ENCODE assay signal across 7 mouse cellular contexts in the genomic region with DNA sequence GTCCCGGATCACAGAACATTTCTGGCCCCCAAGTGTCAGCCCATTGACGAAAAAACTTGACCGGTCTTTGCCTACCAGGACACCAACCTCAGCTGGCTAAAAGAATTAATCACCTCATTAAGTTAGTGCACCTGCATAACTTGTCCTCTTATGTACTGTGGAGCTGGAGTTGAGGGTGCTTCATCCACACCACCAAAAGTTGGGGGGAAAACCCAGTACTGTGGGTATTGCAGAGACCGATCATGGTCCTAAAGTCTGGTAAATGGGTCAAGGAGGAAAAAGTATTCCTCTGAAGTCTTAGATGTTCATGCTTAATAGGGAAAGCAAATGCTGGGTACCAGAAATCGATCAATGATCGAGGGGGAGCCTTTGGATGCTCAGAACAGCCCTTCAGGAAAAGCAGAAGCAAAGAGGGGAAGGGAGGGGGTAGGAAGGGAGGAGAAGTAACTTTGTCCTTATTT. TPM values are rescaled to one million over a fixed set of nuclear protein-coding genes. Genes with fewer than 3 reads are reported as not detected.
DNase-seq lines count a peak whose midpoint lies in the region; ATAC-seq and TF ChIP-seq lines count a peak whose summit lies in the region.

No protein-coding gene starts in this region.

- DNase-seq in lung, adult 2 months = no peak
- no peak for DNase-seq in lung, postnatal 10 days
- DNase-seq in forebrain, embryonic 11.5 days (ENCODE audit: low spot score) = peak; percentile 41
- no peak for DNase-seq in layer of hippocampus, postnatal 14 days (ENCODE audit: low spot score in 2 of 2)
- no peak for DNase-seq in layer of hippocampus, postnatal 10 days (ENCODE audit: low spot score in 2 of 2)

- H3K27me3 ChIP-seq in forebrain, embryonic 11.5 days (ENCODE audit: control insufficient read depth, insufficient read depth, low read length) = no peaks in the 10 kb centered on the region
- H3K27me3 ChIP-seq in limb, embryonic 15.5 days = no peaks in the 10 kb centered on the region

- no peak for ATAC-seq in forebrain, embryonic 11.5 days (replicated peaks; ENCODE audit: low FRiP score)
- ATAC-seq in limb, embryonic 15.5 days (ENCODE audit: insufficient number of reproducible peaks, low FRiP score, low TSS enrichment, low read depth) = no peak

- H3K9me3 ChIP-seq in forebrain, embryonic 11.5 days (ENCODE audit: control insufficient read depth, low read length) = no peaks in the 10 kb centered on the region
- no peaks in the 10 kb centered on the region for H3K9me3 ChIP-seq in limb, embryonic 15.5 days

- H3K27ac ChIP-seq in forebrain, embryonic 11.5 days (ENCODE audit: low read depth, low read length) = peak overlapping the region; percentile 94
- H3K27ac ChIP-seq in limb, embryonic 15.5 days = peak overlapping the region; percentile 99
- no peak overlapping the region for H3K27ac ChIP-seq in olfactory bulb, adult 2 months (ENCODE audit: insufficient read depth, low read depth, low read length)

- no peak for TF ChIP-seq POLR2A in lung, adult 2 months (IDR thresholded peaks at IDR 0.05; ENCODE audit: borderline replicate concordance, extremely low read depth, low read depth, low read length)
- TF ChIP-seq POLR2A in olfactory bulb, adult 2 months (IDR thresholded peaks at IDR 0.05; ENCODE audit: insufficient read depth, low read depth, low read length) = no peak

- H3K36me3 ChIP-seq in forebrain, embryonic 11.5 days (ENCODE audit: control insufficient read depth, insufficient read depth, low read length) = peaks cover 21% of the 10 kb centered on the region
- H3K36me3 ChIP-seq in limb, embryonic 15.5 days = peaks cover 43% of the 10 kb centered on the region

- WGBS in lung, adult 2 months = 16% methylated on average over 6 of the region's 6 CpGs
- WGBS in forebrain, embryonic 11.5 days = 64% methylated on average over 6 of the region's 6 CpGs
- WGBS in limb, embryonic 15.5 days = 41% methylated on average over 6 of the region's 6 CpGs
- 48% methylated on average over 6 of the region's 6 CpGs for WGBS in olfactory bulb, adult 2 months

- peak overlapping the region; percentile 93 for H3K4me3 ChIP-seq in lung, adult 2 months (replicated peaks; ENCODE audit: extremely low read depth, low read depth, low read length)
- peak overlapping the region; percentile 99 for H3K4me3 ChIP-seq in forebrain, embryonic 11.5 days (ENCODE audit: low read depth, low read length)
- peak overlapping the region; percentile 100 for H3K4me3 ChIP-seq in limb, embryonic 15.5 days
- peak overlapping the region; percentile 78 for H3K4me3 ChIP-seq in olfactory bulb, adult 2 months (ENCODE audit: insufficient read depth, low read depth, low read length)

- H3K4me1 ChIP-seq in lung, adult 2 months (ENCODE audit: control insufficient read depth, insufficient read depth, low read length) = peaks cover 30% of the 10 kb centered on the region
- H3K4me1 ChIP-seq in forebrain, embryonic 11.5 days (replicated peaks; ENCODE audit: control insufficient read depth, insufficient read depth, low read length) = peaks cover 35% of the 10 kb centered on the region
- H3K4me1 ChIP-seq in limb, embryonic 15.5 days = peaks cover 78% of the 10 kb centered on the region
- peaks cover 24% of the 10 kb centered on the region for H3K4me1 ChIP-seq in olfactory bulb, adult 2 months (ENCODE audit: control insufficient read depth, insufficient read depth, low read length)

- no peak for TF ChIP-seq CTCF in lung, adult 2 months (IDR thresholded peaks at IDR 0.05; ENCODE audit: insufficient read depth, low read length)
- TF ChIP-seq CTCF in olfactory bulb, adult 2 months (IDR thresholded peaks at IDR 0.05; ENCODE audit: insufficient read depth, low read depth, low read length) = no peak

- H3K9ac ChIP-seq in forebrain, embryonic 11.5 days (ENCODE audit: low read length) = peak overlapping the region; percentile 98
- H3K9ac ChIP-seq in limb, embryonic 15.5 days = peak overlapping the region; percentile 98

- peak overlapping the region; percentile 97 for H3K4me2 ChIP-seq in forebrain, embryonic 11.5 days (ENCODE audit: low read depth, low read length, severe bottlenecking)
- H3K4me2 ChIP-seq in limb, embryonic 15.5 days = peak overlapping the region; percentile 89

RNA-seq across cellular contexts. Expression of gene Pfn1, which starts 1.5 kb away (rescaled TPM):
- 933 and 1,129 TPM in 2 replicates for polyA plus RNA-seq in lung, adult 2 months (2012; rRNA removed)
- 1,387 and 1,399 TPM in 2 replicates for polyA plus RNA-seq in forebrain, embryonic 11.5 days (2014; fragmentation: Nextera tagmentation; extraction: Ambion mirVana)
- polyA plus RNA-seq in limb, embryonic 15.5 days (2015; fragmentation: Nextera tagmentation; extraction: Ambion mirVana) = 1,605 and 1,679 TPM in 2 replicates
- polyA plus RNA-seq in olfactory bulb, adult 2 months (2012; ENCODE audit: insufficient read depth, insufficient read length, low replicate concordance, missing spikeins) = 496 and 550 TPM in 2 replicates
- 100 to 1,000 TPM; 340 to 380 TPM for total RNA-seq in layer of hippocampus, postnatal 14 days (2021)
- 100 to 1,000 TPM; 364 to 371 TPM for total RNA-seq in layer of hippocampus, postnatal 10 days (2021)

RNA-seq across cellular contexts. Expression of gene Eno3, which starts 4.1 kb away (rescaled TPM):
- 19.6 and 97.3 TPM in 2 replicates for polyA plus RNA-seq in lung, adult 2 months (2012; rRNA removed)
- 16.6 and 17.4 TPM in 2 replicates for polyA plus RNA-seq in forebrain, embryonic 11.5 days (2014; fragmentation: Nextera tagmentation; extraction: Ambion mirVana)
- 71.5 and 252 TPM in 2 replicates for polyA plus RNA-seq in limb, embryonic 15.5 days (2015; fragmentation: Nextera tagmentation; extraction: Ambion mirVana)
- not detected in 2 replicates for polyA plus RNA-seq in olfactory bulb, adult 2 months (2012; ENCODE audit: insufficient read depth, insufficient read length, low replicate concordance, missing spikeins)
- 10 to 100 TPM in 1 of 2 experiments, 1 to 10 TPM in 1; 5.9 to 10.1 TPM for total RNA-seq in layer of hippocampus, postnatal 14 days (2021)
- total RNA-seq in layer of hippocampus, postnatal 10 days (2021) = 10 to 100 TPM in 1 of 2 experiments, 1 to 10 TPM in 1; 5.1 to 10.5 TPM

RNA-seq across cellular contexts. Expression of gene Slc25a11, which starts 5.6 kb away (rescaled TPM):
- 83.6 and 113 TPM in 2 replicates for polyA plus RNA-seq in lung, adult 2 months (2012; rRNA removed)
- 129 and 137 TPM in 2 replicates for polyA plus RNA-seq in forebrain, embryonic 11.5 days (2014; fragmentation: Nextera tagmentation; extraction: Ambion mirVana)
- polyA plus RNA-seq in limb, embryonic 15.5 days (2015; fragmentation: Nextera tagmentation; extraction: Ambion mirVana) = 165 and 188 TPM in 2 replicates
- not detected in 2 replicates for polyA plus RNA-seq in olfactory bulb, adult 2 months (2012; ENCODE audit: insufficient read depth, insufficient read length, low replicate concordance, missing spikeins)
- total RNA-seq in layer of hippocampus, postnatal 14 days (2021) = 100 to 1,000 TPM; 124 to 127 TPM
- 100 to 1,000 TPM; 117 to 125 TPM for total RNA-seq in layer of hippocampus, postnatal 10 days (2021)

RNA-seq across cellular contexts. Expression of gene Rnf167, which starts 5.9 kb away (rescaled TPM):
- 116 and 146 TPM in 2 replicates for polyA plus RNA-seq in lung, adult 2 months (2012; rRNA removed)
- 88.0 and 90.0 TPM in 2 replicates for polyA plus RNA-seq in forebrain, embryonic 11.5 days (2014; fragmentation: Nextera tagmentation; extraction: Ambion mirVana)
- polyA plus RNA-seq in limb, embryonic 15.5 days (2015; fragmentation: Nextera tagmentation; extraction: Ambion mirVana) = 124 TPM in 2 replicates
- polyA plus RNA-seq in olfactory bulb, adult 2 months (2012; ENCODE audit: insufficient read depth, insufficient read length, low replicate concordance, missing spikeins) = not detected in 2 replicates
- 10 to 100 TPM; 70.2 to 72.3 TPM for total RNA-seq in layer of hippocampus, postnatal 14 days (2021)
- 10 to 100 TPM; 60.3 to 61.5 TPM for total RNA-seq in layer of hippocampus, postnatal 10 days (2021)

RNA-seq across cellular contexts. Expression of gene Gp1ba, which starts 14.0 kb away (rescaled TPM):
- polyA plus RNA-seq in lung, adult 2 months (2012; rRNA removed) = 0.70 and 1.7 TPM in 2 replicates
- polyA plus RNA-seq in forebrain, embryonic 11.5 days (2014; fragmentation: Nextera tagmentation; extraction: Ambion mirVana) = 1.1 and 1.3 TPM in 2 replicates
- 0.26 and 0.29 TPM in 2 replicates for polyA plus RNA-seq in limb, embryonic 15.5 days (2015; fragmentation: Nextera tagmentation; extraction: Ambion mirVana)
- not detected in 2 replicates for polyA plus RNA-seq in olfactory bulb, adult 2 months (2012; ENCODE audit: insufficient read depth, insufficient read length, low replicate concordance, missing spikeins)
- total RNA-seq in layer of hippocampus, postnatal 14 days (2021) = not detected
- not detected for total RNA-seq in layer of hippocampus, postnatal 10 days (2021)
